Mouse (Mus musculus) forebrain, embryonic 12.5 days (tissue): ENCODE data around the gene Rgs9. TPM values are rescaled to one million over a fixed set of nuclear protein-coding genes. Genes with fewer than 3 reads are reported as not detected.

Experiments used
- ATAC-seq: fragments of 200-750 bp; cut with Nextera tagmentation; 2 replicates; pipeline ENCODE4 v1.8.0; 2017; ENCODE audit warnings: moderate TSS enrichment; ENCODE audit not compliant: low FRiP score
- H3K27ac ChIP-seq: fragments of 300-500 bp; sonication (generic); 2 replicates; pipeline ENCODE4 v1.5.1; 2016; ENCODE audit warnings: mild to moderate bottlenecking
- H3K27me3 ChIP-seq: fragments of 300-500 bp; sonication (generic); 2 replicates; pipeline ENCODE4 v1.6.1; 2016; ENCODE audit warnings: mild to moderate bottlenecking
- H3K36me3 ChIP-seq: fragments of 300-500 bp; sonication (generic); replicated peaks from 2 replicates; pipeline ENCODE4 v1.6.1; 2016; ENCODE audit warnings: mild to moderate bottlenecking
- H3K4me1 ChIP-seq: fragments of 300-500 bp; sonication (generic); 2 replicates; pipeline ENCODE4 v1.6.1; 2016
- H3K4me2 ChIP-seq: fragments of 300-500 bp; sonication (generic); 2 replicates; pipeline ENCODE4 v1.6.1; 2016; ENCODE audit warnings: mild to moderate bottlenecking, moderate library complexity
- H3K4me3 ChIP-seq: fragments of 300-500 bp; sonication (generic); replicated peaks from 2 replicates; pipeline ENCODE4 v1.5.1; 2016; ENCODE audit warnings: mild to moderate bottlenecking
- H3K9ac ChIP-seq: fragments of 300-500 bp; sonication (generic); 2 replicates; pipeline ENCODE4 v1.6.1; 2016; ENCODE audit warnings: mild to moderate bottlenecking
- H3K9me3 ChIP-seq: fragments of 300-500 bp; sonication (generic); 2 replicates; pipeline ENCODE4 v1.6.1; 2016
- WGBS: fragments of 180-500 bp; shearing (Covaris S2); methylation state at CpG from one replicate; pipeline ENCODE4 v1.1.7; 2016; 5-methylcytosine and 5-hydroxymethylcytosine counted together
- polyA plus RNA-seq: library from polyadenylated mRNA; unstranded; fragments of >200 nt; fragmentation: Nextera tagmentation; extraction: Ambion mirVana; gene quantifications from 2 replicates; pipeline ENCODE4 v1.2.1, GENCODE M21; 2016

The Rgs9 gene
- polyA plus RNA-seq, 1 experiment from 2014 or later, result 2.1 TPM

GRCm38 (mm10) chr11:109258941-109259910, 38.7 kb downstream of the Rgs9 start:
- H3K36me3 ChIP-seq, result no peaks in the 10 kb centered on the region
- no peak overlapping the region for H3K9ac ChIP-seq
- WGBS, result 88% methylated on average over 32 of the region's 32 CpGs
- no peaks in the 10 kb centered on the region for H3K27me3 ChIP-seq
- H3K9me3 ChIP-seq, result no peaks in the 10 kb centered on the region
- no peak overlapping the region for H3K27ac ChIP-seq
- ATAC-seq, result no peak
- H3K4me1 ChIP-seq, result no peaks in the 10 kb centered on the region
- no peak overlapping the region for H3K4me2 ChIP-seq
- no peak overlapping the region for H3K4me3 ChIP-seq

- Histone ChIP-seq H3K27me3 (no peaks in the 10 kb centered on the region), H3K27ac (no peak overlapping the region), H3K9me3 (no peaks in the 10 kb centered on the region), H3K4me3 (no peak overlapping the region), H3K36me3 (no peaks in the 10 kb centered on the region), H3K4me1 (no peaks in the 10 kb centered on the region), H3K4me2 (no peak overlapping the region), H3K9ac (no peak overlapping the region)
- no peak for ATAC-seq
- 93% methylated on average over 2 of the region's 2 CpGs for WGBS
Measured at GRCm38 (mm10) chr11:109257824-109258223, 40.1 kb downstream of the Rgs9 start.

- Histone ChIP-seq H3K27me3 (no peaks in the 10 kb centered on the region), H3K36me3 (no peaks in the 10 kb centered on the region), H3K4me2 (no peak overlapping the region), H3K9ac (no peak overlapping the region), H3K4me1 (no peaks in the 10 kb centered on the region), H3K4me3 (no peak overlapping the region), H3K9me3 (no peaks in the 10 kb centered on the region), H3K27ac (no peak overlapping the region)
- 84% methylated on average over 4 of the region's 4 CpGs for WGBS
- ATAC-seq, result no peak
Measured at GRCm38 (mm10) chr11:109255022-109255421, 42.9 kb downstream of the Rgs9 start.

- WGBS, result 55% methylated on average over 5 of the region's 5 CpGs
- H3K27ac ChIP-seq, result no peak overlapping the region
- no peak for ATAC-seq
Measured at GRCm38 (mm10) chr11:109252483-109252882, 45.4 kb downstream of the Rgs9 start.

GRCm38 (mm10) chr11:109250566-109250965, 47.4 kb downstream of the Rgs9 start:
- Histone ChIP-seq H3K9ac (no peak overlapping the region), H3K4me2 (no peak overlapping the region), H3K9me3 (no peaks in the 10 kb centered on the region), H3K27ac (no peak overlapping the region), H3K27me3 (0 out of 2 replicates have a peak, but pooled peaks cover 5% of the 10 kb centered on the region), H3K4me3 (no peak overlapping the region), H3K36me3 (no peaks in the 10 kb centered on the region), H3K4me1 (no peaks in the 10 kb centered on the region)
- WGBS, result 82% methylated on average over 4 of the region's 4 CpGs
- no peak for ATAC-seq

More at GRCm38 (mm10) chr11:109252483-109252882, 45.4 kb downstream of the Rgs9 start:
- no peaks in the 10 kb centered on the region for H3K36me3 ChIP-seq
- H3K4me1 ChIP-seq, result no peaks in the 10 kb centered on the region
- no peak overlapping the region for H3K4me3 ChIP-seq
- no peaks in the 10 kb centered on the region for H3K9me3 ChIP-seq
- H3K27me3 ChIP-seq, result no peaks in the 10 kb centered on the region
- H3K9ac ChIP-seq, result no peak overlapping the region
- H3K4me2 ChIP-seq, result no peak overlapping the region

- Histone ChIP-seq H3K27ac (no peak overlapping the region), H3K4me3 (no peak overlapping the region), H3K27me3 (0 out of 2 replicates have a peak, but pooled peaks cover 8% of the 10 kb centered on the region), H3K9me3 (no peaks in the 10 kb centered on the region), H3K4me1 (0 out of 2 replicates have a peak, but pooled peaks cover 4% of the 10 kb centered on the region), H3K36me3 (no peaks in the 10 kb centered on the region), H3K9ac (no peak overlapping the region), H3K4me2 (no peak overlapping the region)
- WGBS, result 83% methylated on average over 3 of the region's 3 CpGs
- ATAC-seq, result no peak
Measured at GRCm38 (mm10) chr11:109246920-109247319, 51.0 kb downstream of the Rgs9 start.

- H3K4me3 ChIP-seq, result no peak overlapping the region
- no peak overlapping the region for H3K9ac ChIP-seq
- H3K9me3 ChIP-seq, result no peaks in the 10 kb centered on the region
- H3K27ac ChIP-seq, result no peak overlapping the region
- 0 out of 2 replicates have a peak, but pooled peaks cover 4% of the 10 kb centered on the region for H3K4me1 ChIP-seq
- 0 out of 2 replicates have a peak, but pooled peaks cover 8% of the 10 kb centered on the region for H3K27me3 ChIP-seq
- H3K4me2 ChIP-seq, result peak overlapping the region; percentile 38
- ATAC-seq, result peak; percentile 86; the same call in 1 of the 2 replicates
- WGBS, result 29% methylated on average over 23 of the region's 23 CpGs
- H3K36me3 ChIP-seq, result no peaks in the 10 kb centered on the region
Measured at GRCm38 (mm10) chr11:109244635-109245360, 53.1 kb downstream of the Rgs9 start.

- no peak overlapping the region for H3K4me2 ChIP-seq
- no peak overlapping the region for H3K27ac ChIP-seq
- H3K27me3 ChIP-seq, result 0 out of 2 replicates have a peak, but pooled peaks cover 4% of the 10 kb centered on the region
Measured at GRCm38 (mm10) chr11:109240126-109240525, 57.8 kb downstream of the Rgs9 start.

GRCm38 (mm10) chr11:109238671-109239070, 59.3 kb downstream of the Rgs9 start:
- Histone ChIP-seq H3K4me1 (peaks cover 14% of the 10 kb centered on the region; the same call in 1 of the 2 replicates), H3K27me3 (0 out of 2 replicates have a peak, but pooled peaks cover 4% of the 10 kb centered on the region), H3K4me2 (no peak overlapping the region), H3K36me3 (no peaks in the 10 kb centered on the region), H3K9ac (no peak overlapping the region), H3K27ac (no peak overlapping the region), H3K9me3 (no peaks in the 10 kb centered on the region), H3K4me3 (no peak overlapping the region)
- 83% methylated on average over 6 of the region's 6 CpGs for WGBS
- ATAC-seq, result no peak

More at GRCm38 (mm10) chr11:109240126-109240525, 57.8 kb downstream of the Rgs9 start:
- no peak for ATAC-seq
- H3K4me1 ChIP-seq, result peaks cover 18% of the 10 kb centered on the region; the same call in 1 of the 2 replicates
- no peak overlapping the region for H3K9ac ChIP-seq
- H3K4me3 ChIP-seq, result no peak overlapping the region
- H3K9me3 ChIP-seq, result no peaks in the 10 kb centered on the region
- no peaks in the 10 kb centered on the region for H3K36me3 ChIP-seq
- WGBS, result 75% methylated on average over 4 of the region's 4 CpGs

GRCm38 (mm10) chr11:109237796-109238195, 60.1 kb downstream of the Rgs9 start:
- WGBS, result 22% methylated on average over 8 of the region's 8 CpGs
- Histone ChIP-seq H3K9ac (no peak overlapping the region), H3K4me1 (peaks cover 14% of the 10 kb centered on the region; the same call in 1 of the 2 replicates), H3K4me3 (no peak overlapping the region), H3K27me3 (0 out of 2 replicates have a peak, but pooled peaks cover under 1% of the 10 kb centered on the region), H3K36me3 (no peaks in the 10 kb centered on the region), H3K4me2 (no peak overlapping the region; the same call in 1 of the 2 replicates), H3K9me3 (no peaks in the 10 kb centered on the region), H3K27ac (0 out of 2 replicates have a peak overlapping the region, but pooled peaks have one; percentile 61)
- no peak for ATAC-seq

- H3K4me3 ChIP-seq, result no peak overlapping the region
- H3K27ac ChIP-seq, result no peak overlapping the region
- H3K4me2 ChIP-seq, result no peak overlapping the region
- no peaks in the 10 kb centered on the region for H3K27me3 ChIP-seq
- H3K9me3 ChIP-seq, result no peaks in the 10 kb centered on the region
- 75% methylated on average over 3 of the region's 3 CpGs for WGBS
- ATAC-seq, result no peak
- H3K9ac ChIP-seq, result no peak overlapping the region
- no peaks in the 10 kb centered on the region for H3K36me3 ChIP-seq
- H3K4me1 ChIP-seq, result peaks cover 12% of the 10 kb centered on the region; the same call in 1 of the 2 replicates
Measured at GRCm38 (mm10) chr11:109233627-109234026, 64.3 kb downstream of the Rgs9 start.

- Histone ChIP-seq H3K4me2 (no peak overlapping the region), H3K9ac (no peak overlapping the region), H3K4me1 (peaks cover 5% of the 10 kb centered on the region; the same call in 1 of the 2 replicates), H3K4me3 (no peak overlapping the region), H3K27me3 (no peaks in the 10 kb centered on the region), H3K27ac (no peak overlapping the region), H3K9me3 (no peaks in the 10 kb centered on the region), H3K36me3 (no peaks in the 10 kb centered on the region)
- 83% methylated on average over 6 of the region's 6 CpGs for WGBS
- ATAC-seq, result no peak
Measured at GRCm38 (mm10) chr11:109232811-109233210, 65.1 kb downstream of the Rgs9 start.
